Mouse (Mus musculus): ENCODE measurements around the gene Acvrl1. TPM values are rescaled to one million over a fixed set of nuclear protein-coding genes. Genes with fewer than 3 reads are reported as not detected.

Acvrl1 gene
- polyA plus RNA-seq, 1 experiment = 35.5 TPM

GRCm38 (mm10) chr15:101122290-101122589 is 6.1 kb upstream of the Acvrl1 start:
- TF ChIP-seq CTCF (IDR thresholded peaks at IDR 0.05; ENCODE audit: extremely low read depth, insufficient read length, insufficient replicate concordance, low read depth, low read length) = no peak
- no peak for TF ChIP-seq POLR2A (IDR thresholded peaks at IDR 0.05; ENCODE audit: low read depth, low read length)
- Histone ChIP-seq H3K36me3 (ENCODE audit: control insufficient read depth, insufficient read depth, low read length) (no peaks in the 10 kb centered on the region), H3K27ac (ENCODE audit: insufficient read depth, low read depth, low read length) (no peak overlapping the region), H3K4me3 (ENCODE audit: low read depth, low read length) (no peak overlapping the region), H3K27me3 (ENCODE audit: control insufficient read depth, insufficient read depth, low read length) (no peaks in the 10 kb centered on the region), H3K4me1 (ENCODE audit: control insufficient read depth, insufficient read depth, insufficient read length, low read length) (no peaks in the 10 kb centered on the region; the same call in 1 of the 2 replicates)
- 43% methylated on average over 2 of the region's 2 CpGs for WGBS

GRCm38 (mm10) chr15:101123202-101123601 is 5.1 kb upstream of the Acvrl1 start:
- no peak overlapping the region for H3K4me3 ChIP-seq (ENCODE audit: low read depth, low read length)
- H3K36me3 ChIP-seq (ENCODE audit: control insufficient read depth, insufficient read depth, low read length) = no peaks in the 10 kb centered on the region
- H3K27ac ChIP-seq (ENCODE audit: insufficient read depth, low read depth, low read length) = no peak overlapping the region
- TF ChIP-seq POLR2A (IDR thresholded peaks at IDR 0.05; ENCODE audit: low read depth, low read length) (no peak), CTCF (IDR thresholded peaks at IDR 0.05; ENCODE audit: extremely low read depth, insufficient read length, insufficient replicate concordance, low read depth, low read length) (no peak)
- 75% methylated on average over 4 of the region's 4 CpGs for WGBS
- H3K27me3 ChIP-seq (ENCODE audit: control insufficient read depth, insufficient read depth, low read length) = no peaks in the 10 kb centered on the region
- H3K4me1 ChIP-seq (ENCODE audit: control insufficient read depth, insufficient read depth, insufficient read length, low read length) = no peaks in the 10 kb centered on the region; the same call in 1 of the 2 replicates

DNA sequence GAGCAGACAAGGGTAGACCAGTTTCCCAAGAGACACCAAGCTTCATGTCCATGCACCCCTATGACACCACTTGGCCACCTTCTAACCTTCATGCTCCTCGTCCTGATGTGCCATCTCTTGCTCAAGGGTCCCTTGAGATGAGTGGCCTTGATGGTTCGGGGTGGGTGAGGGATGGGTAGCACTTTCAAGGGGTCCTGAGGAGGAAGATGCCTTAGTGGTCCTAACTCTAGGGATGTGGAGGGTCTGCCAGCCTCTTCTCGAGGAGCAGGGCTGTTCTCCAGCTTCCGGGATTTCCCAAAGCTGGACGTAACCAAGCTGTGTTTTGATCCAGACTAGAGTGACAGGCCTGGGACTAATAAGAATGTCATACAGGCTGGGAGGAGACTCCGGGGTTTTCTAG is 2.8 kb upstream of the Acvrl1 start:
- 87% methylated on average over 6 of the region's 6 CpGs for WGBS
- TF ChIP-seq CTCF (IDR thresholded peaks at IDR 0.05; ENCODE audit: extremely low read depth, insufficient read length, insufficient replicate concordance, low read depth, low read length) (no peak), POLR2A (IDR thresholded peaks at IDR 0.05; ENCODE audit: low read depth, low read length) (no peak)
- Histone ChIP-seq H3K27ac (ENCODE audit: insufficient read depth, low read depth, low read length) (no peak overlapping the region), H3K27me3 (ENCODE audit: control insufficient read depth, insufficient read depth, low read length) (peaks cover 16% of the 10 kb centered on the region), H3K36me3 (ENCODE audit: control insufficient read depth, insufficient read depth, low read length) (no peaks in the 10 kb centered on the region), H3K4me1 (ENCODE audit: control insufficient read depth, insufficient read depth, insufficient read length, low read length) (peaks cover 4% of the 10 kb centered on the region), H3K4me3 (ENCODE audit: low read depth, low read length) (no peak overlapping the region)

GRCm38 (mm10) chr15:101126876-101127544 is 1.3 kb upstream of the Acvrl1 start:
- Histone ChIP-seq H3K27ac (ENCODE audit: insufficient read depth, low read depth, low read length) (peak overlapping the region; percentile 58), H3K4me3 (ENCODE audit: low read depth, low read length) (no peak overlapping the region), H3K36me3 (ENCODE audit: control insufficient read depth, insufficient read depth, low read length) (no peaks in the 10 kb centered on the region), H3K27me3 (ENCODE audit: control insufficient read depth, insufficient read depth, low read length) (peaks cover 18% of the 10 kb centered on the region), H3K4me1 (ENCODE audit: control insufficient read depth, insufficient read depth, insufficient read length, low read length) (peaks cover 4% of the 10 kb centered on the region)
- no peak for TF ChIP-seq POLR2A (IDR thresholded peaks at IDR 0.05; ENCODE audit: low read depth, low read length)
- TF ChIP-seq CTCF (IDR thresholded peaks at IDR 0.05; ENCODE audit: extremely low read depth, insufficient read length, insufficient replicate concordance, low read depth, low read length) = no peak
- 74% methylated on average over 12 of the region's 12 CpGs for WGBS

GRCm38 (mm10) chr15:101129412-101129811 is 1.1 kb downstream of the Acvrl1 start:
- peak overlapping the region; percentile 69 for H3K4me3 ChIP-seq (ENCODE audit: low read depth, low read length)
- no peak for TF ChIP-seq POLR2A (IDR thresholded peaks at IDR 0.05; ENCODE audit: low read depth, low read length)
- no peak for TF ChIP-seq CTCF (IDR thresholded peaks at IDR 0.05; ENCODE audit: extremely low read depth, insufficient read length, insufficient replicate concordance, low read depth, low read length)

GRCm38 (mm10) chr15:101131498-101131897 is 3.2 kb downstream of the Acvrl1 start:
- TF ChIP-seq CTCF (IDR thresholded peaks at IDR 0.05; ENCODE audit: extremely low read depth, insufficient read length, insufficient replicate concordance, low read depth, low read length) (no peak), POLR2A (IDR thresholded peaks at IDR 0.05; ENCODE audit: low read depth, low read length) (0 out of 2 replicates have a peak, but pooled peaks have one; percentile 22)
- Histone ChIP-seq H3K4me3 (ENCODE audit: low read depth, low read length) (peak overlapping the region; percentile 6), H3K4me1 (ENCODE audit: control insufficient read depth, insufficient read depth, insufficient read length, low read length) (peaks cover 5% of the 10 kb centered on the region), H3K27me3 (ENCODE audit: control insufficient read depth, insufficient read depth, low read length) (peaks cover 18% of the 10 kb centered on the region), H3K27ac (ENCODE audit: insufficient read depth, low read depth, low read length) (peak overlapping the region; percentile 52; the same call in 1 of the 2 replicates), H3K36me3 (ENCODE audit: control insufficient read depth, insufficient read depth, low read length) (no peaks in the 10 kb centered on the region)
- WGBS = 26% methylated on average over 11 of the region's 11 CpGs

More at GRCm38 (mm10) chr15:101129412-101129811, 1.1 kb downstream of the Acvrl1 start:
- Histone ChIP-seq H3K4me1 (ENCODE audit: control insufficient read depth, insufficient read depth, insufficient read length, low read length) (peaks cover 5% of the 10 kb centered on the region), H3K36me3 (ENCODE audit: control insufficient read depth, insufficient read depth, low read length) (no peaks in the 10 kb centered on the region), H3K27ac (ENCODE audit: insufficient read depth, low read depth, low read length) (peak overlapping the region; percentile 44), H3K27me3 (ENCODE audit: control insufficient read depth, insufficient read depth, low read length) (peaks cover 18% of the 10 kb centered on the region)
- WGBS = 28% methylated on average over 5 of the region's 5 CpGs

DNA sequence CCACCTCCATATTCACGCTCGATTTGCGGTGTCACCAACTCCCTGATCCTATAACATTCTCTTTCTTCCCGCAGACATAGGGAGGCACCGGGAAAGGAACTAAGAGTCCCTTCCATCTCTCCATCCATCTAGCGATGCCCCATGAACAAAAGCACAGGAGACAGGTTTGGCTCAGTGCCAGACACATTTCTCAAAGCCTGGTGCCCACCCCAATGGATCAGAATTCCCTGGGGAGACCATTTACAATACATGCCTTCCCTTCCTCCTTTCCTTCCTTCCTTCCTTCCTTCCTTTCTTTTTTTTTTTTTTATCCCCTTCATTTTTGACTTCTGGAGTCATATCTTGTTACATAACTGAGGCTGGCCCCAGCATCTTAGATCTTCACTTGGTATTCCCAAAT is 3.7 kb downstream of the Acvrl1 start:
- TF ChIP-seq POLR2A (IDR thresholded peaks at IDR 0.05; ENCODE audit: low read depth, low read length) = no peak
- TF ChIP-seq CTCF (IDR thresholded peaks at IDR 0.05; ENCODE audit: extremely low read depth, insufficient read length, insufficient replicate concordance, low read depth, low read length) = no peak
- Histone ChIP-seq H3K27ac (ENCODE audit: insufficient read depth, low read depth, low read length) (peak overlapping the region; percentile 81), H3K4me1 (ENCODE audit: control insufficient read depth, insufficient read depth, insufficient read length, low read length) (peaks cover 5% of the 10 kb centered on the region), H3K4me3 (ENCODE audit: low read depth, low read length) (peak overlapping the region; percentile 6; the same call in 1 of the 2 replicates), H3K36me3 (ENCODE audit: control insufficient read depth, insufficient read depth, low read length) (no peaks in the 10 kb centered on the region), H3K27me3 (ENCODE audit: control insufficient read depth, insufficient read depth, low read length) (peaks cover 18% of the 10 kb centered on the region)
- 73% methylated on average over 6 of the region's 6 CpGs for WGBS
